Mouse (Mus musculus) kidney, postnatal 0 days (tissue): ENCODE measurements at regions not wholly inside any gene's neighbourhood (a gene's known extent, or its start where the extent isn't known, plus 50 kb on each side); places are given as distances from the start of the nearest gene placed in this dataset.

Source experiments
- ATAC-seq: fragments of 200-750 bp; cut with Nextera tagmentation; replicated peaks from 2 replicates; pipeline ENCODE4 v1.8.0; 2017; ENCODE audit warnings: low read depth, moderate number of reproducible peaks, moderate TSS enrichment, moderate library complexity; ENCODE audit not compliant: low FRiP score
- DNase-seq: peaks from one replicate; pipeline ENCODE4 v3.0.0-alpha.2; 2016; ENCODE audit warnings: low spot score
- H3K27ac ChIP-seq: fragments of 300-500 bp; sonication (generic); 2 replicates; pipeline ENCODE4 v1.5.1; 2014; ENCODE audit warnings: mild to moderate bottlenecking
- H3K27me3 ChIP-seq: fragments of 300-500 bp; sonication (generic); 2 replicates; pipeline ENCODE4 v1.6.1; 2014; ENCODE audit warnings: low read length, mixed read lengths; ENCODE audit not compliant: insufficient read depth
- H3K36me3 ChIP-seq: fragments of 300-500 bp; sonication (generic); 2 replicates; pipeline ENCODE4 v1.6.1; 2014; ENCODE audit warnings: low read length, mixed read lengths; ENCODE audit not compliant: insufficient read depth
- H3K4me1 ChIP-seq: fragments of 300-500 bp; sonication (generic); replicated peaks from 2 replicates; pipeline ENCODE4 v1.6.1; 2014; ENCODE audit warnings: antibody characterized with exemption, low read length, mixed read lengths; ENCODE audit not compliant: insufficient read depth
- H3K4me2 ChIP-seq: fragments of 300-500 bp; sonication (generic); 2 replicates; pipeline ENCODE4 v1.6.1; 2014; ENCODE audit warnings: mild to moderate bottlenecking, low read length, moderate library complexity, mixed read lengths
- H3K4me3 ChIP-seq: fragments of 300-500 bp; sonication (generic); replicated peaks from 2 replicates; pipeline ENCODE4 v1.5.1; 2014; ENCODE audit warnings: low read depth, low read length
- H3K9ac ChIP-seq: fragments of 300-500 bp; sonication (generic); 2 replicates; pipeline ENCODE4 v1.6.1; 2014; ENCODE audit warnings: low read depth, low read length
- H3K9me3 ChIP-seq: fragments of 300-500 bp; sonication (generic); replicated peaks from 2 replicates; pipeline ENCODE4 v1.6.1; 2016; ENCODE audit warnings: low read length, inconsistent platforms, mixed read lengths
- CTCF ChIP-seq: IDR thresholded peaks from 2 replicates; pipeline ENCODE4 v1.5.1; 2016; ENCODE audit warnings: antibody characterized with exemption, low read depth, mild to moderate bottlenecking, moderate library complexity
- WGBS: fragments of 180-500 bp; shearing (Covaris S2); extraction: QIAGEN DNeasy Blood & Tissue Kit; methylation state at CpG from one replicate; pipeline ENCODE4 v1.1.7; 2014; 5-methylcytosine and 5-hydroxymethylcytosine counted together

DNA sequence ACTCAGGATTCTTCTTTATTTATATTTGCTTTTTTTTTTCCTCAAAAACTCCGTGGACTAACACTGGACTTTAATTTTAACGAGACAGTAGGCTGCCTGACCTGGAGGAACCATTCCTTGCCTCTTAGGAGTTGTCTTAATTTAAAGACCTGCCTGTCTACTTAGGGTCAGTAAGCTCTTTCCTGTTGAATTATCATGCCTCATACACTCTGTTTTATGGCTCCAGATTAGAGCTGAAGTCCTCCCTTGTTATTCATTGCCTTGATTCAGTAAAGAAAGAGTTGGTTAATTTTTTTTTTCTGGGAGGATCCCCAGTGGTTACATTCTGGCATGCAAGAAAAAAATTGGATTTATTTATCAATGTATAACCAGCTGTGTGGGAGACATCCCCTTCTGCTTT is 187.3 kb upstream of the Cdh6 start:
- Histone ChIP-seq H3K4me3 (no peak overlapping the region), H3K9ac (no peak overlapping the region), H3K27ac (0 out of 2 replicates have a peak overlapping the region, but pooled peaks have one; percentile 36), H3K27me3 (no peaks in the 10 kb centered on the region), H3K4me2 (no peak overlapping the region), H3K9me3 (no peaks in the 10 kb centered on the region), H3K36me3 (no peaks in the 10 kb centered on the region), H3K4me1 (no peaks in the 10 kb centered on the region)
- DNase-seq (peak; percentile 34), ATAC-seq (peak; percentile 52; the same call in 1 of the 2 replicates)
- whole genome bisulfite sequencing = 21% methylated on average over 2 of the region's 2 CpGs
- no peak for TF ChIP-seq CTCF

DNA sequence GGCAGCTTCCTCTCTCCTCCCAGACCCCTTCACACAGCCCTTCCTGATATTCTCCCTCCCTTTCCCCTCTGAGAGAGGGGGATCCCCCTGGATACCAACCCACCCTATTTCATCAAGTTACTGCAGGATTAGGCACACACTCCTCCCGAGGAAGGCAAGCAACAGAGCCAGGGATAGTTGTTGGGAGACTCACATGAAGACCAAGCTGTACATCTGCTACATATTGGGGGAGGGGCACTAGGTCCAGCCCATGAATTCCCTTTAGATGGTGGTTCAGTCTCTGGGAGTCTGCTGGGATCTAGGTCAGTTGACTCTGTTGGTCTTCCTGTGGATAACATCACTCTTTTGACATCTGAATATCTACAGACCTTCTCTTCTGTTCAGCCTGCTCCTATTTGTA is 185.6 kb upstream of the Cdh6 start:
- ATAC-seq = no peak
- no peak for TF ChIP-seq CTCF
- H3K4me2 ChIP-seq = no peak overlapping the region
- H3K27me3 ChIP-seq = no peaks in the 10 kb centered on the region
- H3K4me3 ChIP-seq = no peak overlapping the region
- H3K36me3 ChIP-seq = no peaks in the 10 kb centered on the region
- H3K9ac ChIP-seq = no peak overlapping the region
- no peaks in the 10 kb centered on the region for H3K9me3 ChIP-seq
- DNase-seq = no peak
- no peak overlapping the region for H3K27ac ChIP-seq
- WGBS = 7% methylated on average over 1 of the region's 1 CpGs
- H3K4me1 ChIP-seq = no peaks in the 10 kb centered on the region

DNA sequence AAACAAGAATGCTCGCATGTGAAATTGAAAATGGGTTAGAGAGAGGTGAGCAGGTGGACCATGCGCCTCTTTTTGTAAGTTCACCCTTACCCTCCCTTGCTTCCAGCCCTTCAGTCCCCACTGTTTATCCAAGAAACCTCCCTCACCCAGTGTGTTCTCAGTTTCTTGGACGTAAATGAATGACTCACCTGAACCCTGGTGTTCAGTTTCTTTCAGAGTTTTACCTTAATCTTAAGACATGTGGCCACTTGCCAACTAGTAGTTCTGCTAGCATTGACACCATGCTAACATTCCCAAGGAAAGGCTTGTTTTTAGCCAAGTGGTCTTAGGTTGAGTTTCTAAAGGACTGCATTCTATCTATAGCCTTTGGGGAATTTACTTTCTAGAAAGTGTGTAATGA is 176.8 kb upstream of the Cdh6 start:
- H3K9me3 ChIP-seq = no peaks in the 10 kb centered on the region
- H3K27me3 ChIP-seq = no peaks in the 10 kb centered on the region
- no peak overlapping the region for H3K27ac ChIP-seq
- no peak overlapping the region for H3K4me3 ChIP-seq
- H3K36me3 ChIP-seq = no peaks in the 10 kb centered on the region
- ATAC-seq (no peak), DNase-seq (peak; percentile 22)
- H3K4me1 ChIP-seq = no peaks in the 10 kb centered on the region
- no peak for TF ChIP-seq CTCF
- no peak overlapping the region for H3K4me2 ChIP-seq
- H3K9ac ChIP-seq = no peak overlapping the region
- WGBS = 45% methylated on average over 3 of the region's 3 CpGs

DNA sequence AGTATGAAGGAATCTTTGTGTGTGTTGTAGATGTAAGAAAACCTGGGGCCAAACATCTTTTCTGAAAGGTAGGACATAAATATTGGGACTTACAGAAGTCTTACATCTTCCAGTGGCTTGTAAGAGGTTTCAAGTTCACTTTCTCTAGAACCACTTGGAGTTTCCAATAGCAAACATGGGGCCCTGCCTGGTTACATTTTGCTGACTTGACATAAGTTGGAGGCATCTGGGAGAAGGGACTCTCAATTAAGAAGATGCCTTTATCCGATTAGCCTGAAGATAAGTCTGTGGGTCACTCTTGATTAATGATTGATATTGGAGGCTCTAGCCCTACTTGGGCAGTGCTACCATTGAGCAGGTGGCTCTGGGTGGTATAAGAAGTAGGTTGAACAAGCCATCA is 162.9 kb upstream of the Cdh6 start:
- DNase-seq (no peak), ATAC-seq (no peak)
- no peak for TF ChIP-seq CTCF
- no peak overlapping the region for H3K4me3 ChIP-seq
- no peaks in the 10 kb centered on the region for H3K27me3 ChIP-seq
- no peaks in the 10 kb centered on the region for H3K4me1 ChIP-seq
- no peaks in the 10 kb centered on the region for H3K9me3 ChIP-seq
- no peaks in the 10 kb centered on the region for H3K36me3 ChIP-seq
- H3K27ac ChIP-seq = no peak overlapping the region
- no peak overlapping the region for H3K9ac ChIP-seq
- H3K4me2 ChIP-seq = no peak overlapping the region
- WGBS = 76% methylated on average over 1 of the region's 1 CpGs

DNA sequence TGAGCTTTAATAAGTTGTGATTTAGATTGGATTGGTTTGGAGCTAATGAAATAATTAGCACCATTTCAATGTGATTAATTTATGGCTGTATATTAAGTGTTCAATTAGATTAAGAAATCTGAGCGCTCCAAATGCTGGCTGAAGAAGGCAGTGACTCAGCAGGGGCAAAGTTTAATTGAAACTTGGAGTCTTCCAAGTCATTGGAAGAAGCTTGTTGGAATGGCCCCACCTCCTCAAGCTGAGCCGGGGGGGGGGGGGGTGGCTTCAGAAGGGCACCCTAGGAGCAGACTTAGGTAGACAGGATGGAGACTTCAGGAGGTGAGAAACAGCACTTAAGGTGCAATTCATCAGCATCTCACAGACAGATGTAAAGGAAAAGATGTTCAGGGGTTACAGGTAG is 151.0 kb upstream of the Cdh6 start:
- WGBS = 55% methylated on average over 2 of the region's 2 CpGs

DNA sequence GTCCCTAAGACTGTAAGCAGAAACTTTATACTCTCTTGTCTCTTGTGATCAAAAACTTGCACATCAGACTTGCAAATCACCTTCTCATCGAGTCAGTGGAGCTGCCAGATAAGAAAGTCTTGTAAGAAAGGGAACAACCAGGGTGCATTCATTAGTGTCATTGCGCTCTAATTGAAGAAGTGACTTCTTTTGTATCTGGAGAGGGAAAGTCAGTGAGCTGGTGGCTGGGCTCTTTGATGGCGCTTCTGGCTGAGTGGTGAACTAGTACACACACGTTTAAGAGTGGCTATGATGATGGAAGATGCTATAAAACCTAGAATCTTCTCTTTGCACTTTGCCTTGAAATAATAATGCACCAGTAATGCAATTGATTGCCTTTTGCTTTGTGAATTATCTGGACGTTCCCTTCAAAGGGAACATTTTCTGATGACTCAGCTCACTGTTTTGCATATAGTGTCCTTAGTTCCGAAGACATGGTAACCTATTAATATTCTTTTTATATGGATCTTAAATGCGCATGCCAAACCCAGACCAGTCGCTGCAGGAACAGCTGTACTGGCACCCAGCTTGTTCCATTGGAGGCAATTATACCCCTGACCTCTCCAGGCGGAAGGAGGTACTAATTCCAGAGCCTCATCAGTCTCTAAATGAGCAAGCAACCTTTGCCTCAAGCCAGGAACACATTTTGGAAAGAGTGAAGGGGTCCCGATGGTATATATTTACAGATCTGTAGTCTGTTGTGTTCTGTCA is 147.3 kb upstream of the Cdh6 start:
- Histone ChIP-seq H3K27me3 (no peaks in the 10 kb centered on the region), H3K4me3 (no peak overlapping the region), H3K4me1 (no peaks in the 10 kb centered on the region), H3K9ac (no peak overlapping the region), H3K27ac (no peak overlapping the region), H3K36me3 (no peaks in the 10 kb centered on the region), H3K9me3 (no peaks in the 10 kb centered on the region), H3K4me2 (no peak overlapping the region)
- TF ChIP-seq CTCF = no peak
- WGBS = 60% methylated on average over 10 of the region's 10 CpGs
- no peak for ATAC-seq
- no peak for DNase-seq

More for the DNA sequence above, 151.0 kb upstream of the Cdh6 start:
- DNase-seq (peak; percentile 3), ATAC-seq (no peak; the same call in 1 of the 2 replicates)
- no peaks in the 10 kb centered on the region for H3K9me3 ChIP-seq
- H3K9ac ChIP-seq = no peak overlapping the region
- no peaks in the 10 kb centered on the region for H3K36me3 ChIP-seq
- no peak overlapping the region for H3K4me3 ChIP-seq
- no peak overlapping the region for H3K4me2 ChIP-seq
- no peak overlapping the region for H3K27ac ChIP-seq
- TF ChIP-seq CTCF = no peak
- H3K27me3 ChIP-seq = no peaks in the 10 kb centered on the region
- H3K4me1 ChIP-seq = no peaks in the 10 kb centered on the region

DNA sequence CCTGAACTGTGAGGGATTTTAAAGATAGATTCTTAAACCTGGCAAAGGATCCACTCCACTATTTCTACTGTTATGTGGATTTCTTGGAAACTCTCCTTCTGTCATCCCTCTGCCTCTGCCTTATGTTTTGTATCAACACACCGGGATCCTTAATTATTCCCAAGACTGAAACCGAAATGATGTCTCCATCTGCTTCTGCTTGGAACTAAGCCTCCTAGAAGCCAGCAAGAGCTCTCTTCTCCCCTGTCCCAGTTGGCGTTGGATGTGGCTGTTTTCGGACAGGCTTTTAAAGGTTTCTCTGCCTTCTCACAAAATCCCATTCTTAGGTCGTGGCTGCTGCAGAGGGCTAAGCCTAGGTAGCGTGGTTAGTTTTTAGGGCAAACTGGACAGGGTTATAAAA is 131.1 kb upstream of the Cdh6 start:
- Histone ChIP-seq H3K4me2 (no peak overlapping the region), H3K36me3 (no peaks in the 10 kb centered on the region), H3K9me3 (no peaks in the 10 kb centered on the region), H3K4me1 (no peaks in the 10 kb centered on the region), H3K4me3 (no peak overlapping the region), H3K9ac (no peak overlapping the region), H3K27ac (no peak overlapping the region), H3K27me3 (no peaks in the 10 kb centered on the region)
- 70% methylated on average over 6 of the region's 6 CpGs for WGBS
- no peak for TF ChIP-seq CTCF
- DNase-seq (no peak), ATAC-seq (no peak)
